ENCODE assay signal across 24 mouse cellular contexts in the genomic region with DNA sequence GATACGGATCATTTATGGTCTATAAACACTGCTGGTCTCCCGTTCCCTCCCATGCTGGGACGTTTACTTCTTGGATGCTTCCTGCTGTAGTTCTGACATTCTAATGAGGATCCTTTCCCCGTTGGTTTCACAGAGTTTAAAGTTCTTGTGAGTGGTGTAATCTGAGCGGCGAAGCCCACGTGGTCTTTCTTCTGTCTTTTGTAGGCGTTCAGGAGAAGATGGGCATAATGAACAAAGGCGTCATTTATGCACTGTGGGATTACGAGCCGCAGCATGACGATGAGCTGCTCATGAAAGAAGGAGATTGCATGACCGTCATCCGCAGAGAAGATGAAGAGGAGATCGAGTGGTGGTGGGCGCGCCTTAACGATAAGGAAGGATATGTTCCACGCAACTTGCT. TPM values are rescaled to one million over a fixed set of nuclear protein-coding genes. Genes with fewer than 3 reads are reported as not detected.
DNase-seq lines count a peak whose midpoint lies in the region; ATAC-seq and TF ChIP-seq lines count a peak whose summit lies in the region.
"Had no signal": no experiment of that assay in that cellular context is flagged by ENCODE, and none has a peak within 500 bp of the region (broad histone marks: within the 10 kb centered on the region; RNA-seq: fewer than 3 reads in every experiment).

No protein-coding gene starts in this region.

- TF ChIP-seq POLR2A in cortical plate, adult 2 months (IDR thresholded peaks at IDR 0.05; ENCODE audit: extremely low read depth, insufficient read depth, low read length): no peak

- H3K27ac ChIP-seq in kidney, embryonic 15.5 days: peak overlapping the region; percentile 27; the same call in 1 of the 2 replicates
- peak overlapping the region; percentile 21; the same call in 1 of the 2 replicates for H3K27ac ChIP-seq in left cerebral cortex, adult 2 months
- peak overlapping the region; percentile 22; the same call in 1 of the 2 replicates for H3K27ac ChIP-seq in cortical plate, adult 2 months (ENCODE audit: insufficient read depth, low read length)
- no peak overlapping the region for H3K27ac ChIP-seq in stomach, postnatal 0 days (replicated peaks)
- H3K27ac ChIP-seq: hindbrain, embryonic 13.5 days; liver, embryonic 14.5 days; macrophage; neural tube, embryonic 12.5 days had no signal

- 55% methylated on average over 19 of the region's 19 CpGs for WGBS in kidney, embryonic 15.5 days
- 80% methylated on average over 19 of the region's 19 CpGs for WGBS in stomach, postnatal 0 days

- H3K9me3 ChIP-seq in kidney, embryonic 15.5 days (replicated peaks): no peaks in the 10 kb centered on the region
- H3K9me3 ChIP-seq in stomach, postnatal 0 days (ENCODE audit: control insufficient read depth, low read length): no peaks in the 10 kb centered on the region
- H3K9me3 ChIP-seq: hindbrain, embryonic 13.5 days; neural tube, embryonic 12.5 days had no signal

- TF ChIP-seq CTCF in left cerebral cortex, adult 2 months (IDR thresholded peaks at IDR 0.05): no peak
- TF ChIP-seq CTCF in cortical plate, adult 2 months (IDR thresholded peaks at IDR 0.05; ENCODE audit: extremely low read depth, insufficient read depth, low read length): no peak
- TF ChIP-seq CTCF in stomach, postnatal 0 days (IDR thresholded peaks at IDR 0.05; ENCODE audit: low read depth): no peak

- no peak for DNase-seq in kidney, postnatal 36 days
- DNase-seq in left cerebral cortex, adult 2 months (ENCODE audit: extremely low spot score in 1 of 2, low spot score in 2 of 2): no peak
- no peak for DNase-seq in left cerebral cortex, postnatal 14 days (ENCODE audit: low spot score in 2 of 2)
- DNase-seq in stomach, postnatal 0 days (ENCODE audit: low spot score): peak; percentile 9
- DNase-seq: adrenal gland, postnatal 25 days; B cell, adult 2 months; cerebellum, adult 18-20 months; cerebellum, postnatal 25 days; gastrocnemius, postnatal 14 days; heart, postnatal 36 days; kidney, postnatal 25 days; lung, adult 2 months; lung, postnatal 10 days had no signal

- intact Hi-C loops in left cerebral cortex, adult 2 months (cut with DNase I): no loop called here
- intact Hi-C loops in left cerebral cortex, postnatal 14 days (cut with DNase I): no loop called here

- 0 out of 2 replicates have a peak overlapping the region, but pooled peaks have one; percentile 9 for H3K4me2 ChIP-seq in kidney, embryonic 15.5 days
- H3K4me2 ChIP-seq in stomach, postnatal 0 days (replicated peaks; ENCODE audit: low read depth): no peak overlapping the region
- H3K4me2 ChIP-seq: heart, embryonic 11.5 days; hindbrain, embryonic 13.5 days; neural tube, embryonic 12.5 days had no signal

- ATAC-seq in kidney, embryonic 15.5 days (replicated peaks; ENCODE audit: low FRiP score): 0 out of 2 replicates have a peak, but pooled peaks have one; percentile 5
- ATAC-seq in stomach, postnatal 0 days (ENCODE audit: low FRiP score, low TSS enrichment): no peak
- ATAC-seq: forebrain, embryonic 14.5 days; intestine, postnatal 0 days; midbrain, embryonic 16.5 days had no signal

- H3K9ac ChIP-seq in kidney, embryonic 15.5 days: no peak overlapping the region
- no peak overlapping the region for H3K9ac ChIP-seq in stomach, postnatal 0 days (ENCODE audit: low read length)
- H3K9ac ChIP-seq: hindbrain, embryonic 13.5 days; liver, embryonic 14.5 days; neural tube, embryonic 12.5 days had no signal

- H3K36me3 ChIP-seq in kidney, embryonic 15.5 days: peaks cover 60% of the 10 kb centered on the region
- H3K36me3 ChIP-seq in stomach, postnatal 0 days (ENCODE audit: control insufficient read depth, insufficient read depth, low read length): peaks cover 7% of the 10 kb centered on the region; the same call in 1 of the 2 replicates

- no peak for TF ChIP-seq EP300 in stomach, postnatal 0 days (optimal IDR thresholded peaks at IDR 0.05)

- H3K4me3 ChIP-seq in kidney, embryonic 15.5 days (replicated peaks): no peak overlapping the region
- no peak overlapping the region for H3K4me3 ChIP-seq in left cerebral cortex, adult 2 months
- H3K4me3 ChIP-seq in cortical plate, adult 2 months (ENCODE audit: insufficient read depth, low read length): no peak overlapping the region
- H3K4me3 ChIP-seq in stomach, postnatal 0 days (ENCODE audit: low read depth, low read length): no peak overlapping the region
- H3K4me3 ChIP-seq: hindbrain, embryonic 13.5 days; myocyte; neural tube, embryonic 12.5 days had no signal

- H3K4me1 ChIP-seq in kidney, embryonic 15.5 days: peaks cover 50% of the 10 kb centered on the region
- peaks cover 7% of the 10 kb centered on the region for H3K4me1 ChIP-seq in cortical plate, adult 2 months (ENCODE audit: control insufficient read depth, insufficient read depth, low read length)
- H3K4me1 ChIP-seq in stomach, postnatal 0 days (replicated peaks; ENCODE audit: control insufficient read depth, insufficient read depth): peaks cover 7% of the 10 kb centered on the region; the same call in 1 of the 2 replicates

- H3K27me3 ChIP-seq in kidney, embryonic 15.5 days: no peaks in the 10 kb centered on the region
- no peaks in the 10 kb centered on the region for H3K27me3 ChIP-seq in stomach, postnatal 0 days (ENCODE audit: control insufficient read depth, insufficient read depth, low read length)
- H3K27me3 ChIP-seq: hindbrain, embryonic 13.5 days; neural tube, embryonic 12.5 days had no signal

RNA-seq across cellular contexts. Expression of a gene that starts 49.6 kb away (rescaled TPM):
- 27.2 and 27.8 TPM in 2 replicates for polyA plus RNA-seq in kidney, embryonic 15.5 days (2015; fragmentation: Nextera tagmentation; extraction: Ambion mirVana)
- 10 to 100 TPM; 20.4 to 22.6 TPM for total RNA-seq in left cerebral cortex, adult 2 months (2021)
- 10 to 100 TPM; 18.7 to 19.0 TPM for total RNA-seq in left cerebral cortex, postnatal 14 days (2021)
- 13.4 and 14.0 TPM in 2 replicates for polyA plus RNA-seq in cortical plate, adult 2 months (2012; rRNA removed)
- 9.5 and 10.3 TPM in 2 replicates for polyA plus RNA-seq in stomach, postnatal 0 days (2015; fragmentation: Nextera tagmentation; extraction: Ambion mirVana)

RNA-seq across cellular contexts. Expression of a gene that starts 58.9 kb away (rescaled TPM):
- polyA plus RNA-seq in kidney, embryonic 15.5 days (2015; fragmentation: Nextera tagmentation; extraction: Ambion mirVana): 119 and 126 TPM in 2 replicates
- total RNA-seq in left cerebral cortex, adult 2 months (2021): 10 to 100 TPM; 61.2 to 63.7 TPM
- total RNA-seq in left cerebral cortex, postnatal 14 days (2021): 10 to 100 TPM; 55.6 to 59.4 TPM
- polyA plus RNA-seq in cortical plate, adult 2 months (2012; rRNA removed): 61.4 and 63.3 TPM in 2 replicates
- 54.4 and 55.6 TPM in 2 replicates for polyA plus RNA-seq in stomach, postnatal 0 days (2015; fragmentation: Nextera tagmentation; extraction: Ambion mirVana)
